Mouse (Mus musculus): ENCODE measurements around the gene Usp53.
"Not testable (repeated sequence)": the region's sequence is repeated elsewhere in the genome, so short reads cannot be mapped to it uniquely, and the experiment has no call there.

Gene Usp53

GRCm38 (mm10) chr3:122950129-122950528 lies 34.2 kb downstream of the Usp53 start:
- DNase-seq (ENCODE audit: low spot score in 2 of 2) = no peak

- DNase-seq (ENCODE audit: low spot score in 2 of 2) = no peak
These were observed 40.9 kb downstream of the Usp53 start for GRCm38 (mm10) chr3:122943387-122943890.

DNA sequence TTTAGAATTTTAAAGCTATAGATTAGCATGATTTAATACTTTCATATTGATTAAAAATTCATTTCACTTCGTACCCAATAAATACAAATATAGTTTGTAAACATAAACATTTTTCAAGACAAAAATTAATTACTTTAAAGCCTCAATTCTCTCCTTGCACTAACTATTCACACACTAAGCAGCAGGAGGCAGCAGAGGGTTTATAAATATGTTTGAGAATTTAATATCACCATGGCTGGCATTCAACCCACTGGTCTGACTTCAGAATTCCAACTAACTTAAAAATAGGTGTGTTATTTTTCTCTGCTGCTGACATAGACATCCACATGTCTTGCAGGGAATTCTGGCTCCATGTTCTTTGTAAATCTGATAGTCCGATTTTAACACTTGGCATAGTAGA lies 45.1 kb downstream of the Usp53 start:
- peak in 1 of 2 experiments; percentile 56 for DNase-seq (ENCODE audit: low spot score in 2 of 2)

- DNase-seq (ENCODE audit: low spot score in 2 of 2) = not testable (repeated sequence)
These were observed 47.1 kb downstream of the Usp53 start for GRCm38 (mm10) chr3:122937176-122937575.

DNA sequence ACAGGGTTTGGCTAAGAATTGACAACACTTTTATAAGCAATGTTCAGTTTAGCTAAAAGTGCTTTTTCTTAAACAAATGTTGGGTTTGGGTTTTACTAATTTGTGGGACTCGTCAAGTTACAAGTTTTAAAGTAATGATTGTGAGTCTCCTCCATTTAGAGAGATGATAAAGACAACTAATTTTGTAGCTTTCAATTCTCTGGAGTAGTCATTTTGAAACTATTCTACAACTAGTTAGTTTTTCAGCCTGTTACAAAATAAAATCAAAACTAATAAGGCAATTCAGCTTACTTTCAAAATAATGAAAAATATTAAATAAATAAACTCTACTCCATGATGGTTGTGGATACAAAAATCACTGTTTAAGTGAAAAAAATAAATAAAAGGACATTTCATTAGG lies 51.8 kb downstream of the Usp53 start:
- DNase-seq (ENCODE audit: low spot score in 2 of 2) = no peak

DNA sequence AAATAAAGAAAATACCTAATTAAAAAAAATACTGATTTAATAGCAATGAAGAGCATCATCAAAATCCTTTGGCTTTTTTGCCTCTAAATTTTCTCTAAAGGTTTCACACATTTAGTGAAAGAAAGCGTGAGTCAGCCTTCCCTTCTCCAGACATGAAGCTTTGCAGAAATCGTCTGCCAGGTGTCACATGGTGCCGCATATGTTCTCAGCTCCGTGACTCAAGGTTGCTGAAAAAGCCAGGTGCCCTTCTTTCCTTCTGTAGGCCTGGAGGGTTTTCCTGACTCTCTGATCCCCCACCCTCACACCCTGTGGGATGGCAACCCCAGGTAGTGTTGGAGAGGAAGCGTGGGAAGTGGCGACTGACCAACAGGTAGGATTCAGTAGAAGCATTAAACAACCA lies 54.6 kb downstream of the Usp53 start:
- peak in 1 of 2 experiments; percentile 62 for DNase-seq (ENCODE audit: low spot score in 2 of 2)

DNA sequence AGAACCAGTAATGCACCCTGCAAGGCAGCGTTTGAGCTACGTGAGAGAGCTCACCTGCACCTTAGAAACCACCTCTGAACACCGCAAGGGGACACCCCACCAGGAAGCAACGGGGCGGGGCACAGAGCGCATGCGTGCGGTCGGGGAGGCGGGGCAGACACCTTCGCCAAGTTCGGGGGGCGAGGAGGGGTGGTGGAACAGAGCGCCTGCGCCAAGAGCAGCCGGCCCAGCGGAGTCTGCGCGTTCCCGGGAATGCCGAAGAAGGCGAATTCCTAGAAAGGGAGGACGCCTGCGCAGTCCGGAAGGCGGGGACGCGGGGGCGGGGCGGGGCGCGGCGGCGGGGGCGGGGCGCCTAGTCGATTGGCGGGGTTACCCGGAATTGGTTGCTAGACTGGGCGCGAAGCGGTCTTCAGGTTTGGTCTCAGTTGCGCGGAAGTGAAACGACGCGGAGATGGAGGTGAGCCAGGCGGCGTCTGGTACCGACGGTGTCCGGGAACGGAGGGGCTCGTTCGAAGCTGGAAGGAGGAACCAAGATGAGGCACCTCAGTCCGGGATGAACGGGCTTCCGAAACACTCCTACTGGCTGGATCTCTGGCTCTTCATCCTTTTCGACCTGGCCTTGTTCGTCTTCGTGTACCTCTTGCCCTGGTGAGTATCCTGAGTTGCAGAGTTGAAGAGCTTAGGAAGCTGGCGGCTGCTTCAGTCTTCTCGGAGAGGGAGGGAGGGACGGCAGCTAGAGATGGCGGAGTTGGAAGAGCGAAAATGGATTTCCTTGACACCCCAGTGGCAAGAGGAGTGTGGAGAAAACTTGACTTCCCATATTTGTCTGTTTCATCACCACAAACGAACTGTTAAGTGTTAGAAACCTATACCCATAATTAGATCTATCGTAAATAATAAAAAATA lies 60.0 kb downstream of the Usp53 start, which contains the start of gene 1810037I17Rik:
Gene 1810037I17Rik (plus strand): TSS at position 195 of the 906 bp plus-strand sequence.
- peak; percentile 92 to 96 for DNase-seq (ENCODE audit: low spot score in 2 of 2)

DNA sequence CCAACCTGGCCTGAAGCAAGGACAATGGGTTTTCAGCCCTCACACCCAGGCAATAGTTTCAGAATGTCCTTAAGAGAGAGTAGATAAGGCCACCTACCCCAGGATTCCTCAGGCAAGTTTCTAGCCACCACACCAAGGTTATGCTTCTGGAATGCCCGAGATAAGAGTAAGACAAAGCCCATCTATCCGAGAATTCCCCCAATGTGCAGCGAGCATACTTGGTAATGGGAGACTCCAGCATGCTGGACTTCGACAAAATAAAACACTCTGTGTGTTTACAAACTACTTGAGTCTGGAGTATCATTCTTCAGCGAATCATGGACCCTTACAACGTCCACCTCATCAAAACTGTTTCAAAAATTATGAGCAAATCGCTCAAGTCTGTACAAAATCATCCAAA lies 61.2 kb downstream of the Usp53 start:
- DNase-seq (ENCODE audit: low spot score in 2 of 2) = no peak

DNA sequence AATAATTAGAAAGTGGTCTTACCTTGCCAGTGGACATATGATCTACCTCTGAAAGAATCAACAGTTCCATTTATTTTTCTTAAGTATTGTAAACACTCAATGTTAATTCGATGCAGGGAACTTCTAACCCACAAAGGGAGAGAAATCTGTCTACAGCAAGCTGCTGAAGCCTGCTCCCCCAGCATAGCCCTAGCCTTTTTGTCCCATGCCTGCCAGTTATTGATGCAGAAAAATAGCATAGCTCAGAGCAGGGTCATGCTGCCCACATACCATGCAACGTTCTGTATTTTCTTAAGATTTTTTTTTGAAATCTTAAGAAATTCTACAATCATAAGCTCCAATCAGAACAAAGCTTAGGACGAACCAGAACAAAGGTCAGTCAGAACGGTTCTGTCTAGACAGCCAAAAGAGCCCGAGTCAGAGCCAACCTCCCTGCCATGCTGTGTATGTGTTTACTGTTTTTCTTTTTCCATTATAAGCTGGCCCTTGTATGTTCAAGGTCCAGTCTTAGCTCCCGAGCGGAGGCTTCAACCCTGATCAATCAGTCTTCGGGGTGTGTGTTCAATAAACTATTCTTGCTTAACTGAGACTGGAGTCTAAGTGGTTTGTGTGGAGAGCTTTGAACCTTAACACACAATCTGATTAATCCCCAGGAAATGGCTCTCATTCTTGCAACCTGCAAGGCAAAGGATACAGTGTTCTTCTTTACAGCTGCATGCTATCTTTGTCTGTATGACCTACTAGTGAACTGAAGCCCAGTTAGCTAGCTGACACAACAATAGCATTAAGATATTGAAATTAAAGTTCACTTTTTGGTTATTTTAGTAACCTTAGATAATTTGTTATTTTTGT lies 62.4 kb downstream of the Usp53 start:
- DNase-seq (ENCODE audit: low spot score in 2 of 2) = no peak

DNA sequence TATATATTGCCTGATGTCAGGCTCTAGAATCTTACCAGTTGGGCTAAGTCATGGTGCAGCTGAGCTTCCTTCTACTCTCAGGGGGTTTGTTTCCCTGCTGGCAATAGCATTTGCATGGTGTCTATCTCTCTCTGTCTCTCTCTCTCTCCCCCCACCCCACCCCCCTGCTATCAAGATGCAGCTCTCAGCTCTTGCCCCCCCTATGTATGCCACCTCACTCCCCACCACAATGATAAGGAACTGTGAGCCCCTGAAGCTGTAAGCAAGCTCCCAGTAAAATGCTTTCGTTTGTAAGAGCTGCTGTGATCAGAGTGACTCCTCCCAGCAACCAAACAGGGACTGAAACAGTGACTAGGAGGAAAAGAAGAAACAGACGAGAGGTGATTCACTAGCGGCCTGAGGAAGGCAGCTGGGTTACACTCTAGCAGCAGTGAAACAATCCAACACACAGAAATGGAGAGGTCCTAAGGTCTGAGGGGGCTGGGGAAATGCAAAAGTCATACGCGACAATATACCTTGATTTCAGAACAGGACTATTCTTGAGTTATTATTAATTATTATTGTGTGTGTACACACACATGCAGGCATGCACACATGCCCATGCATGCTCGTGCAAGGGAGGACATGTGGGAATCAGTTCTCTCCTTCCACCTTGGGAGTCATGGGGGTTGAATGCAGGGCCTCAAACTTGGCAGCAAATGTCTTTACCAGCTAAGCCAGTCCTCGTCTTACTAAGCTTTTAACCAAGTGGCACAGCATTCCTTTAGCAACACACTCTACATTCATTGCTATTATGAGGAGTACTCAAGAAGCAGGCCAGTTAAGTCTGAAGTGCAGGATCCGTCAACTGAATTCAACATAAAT lies 63.5 kb downstream of the Usp53 start:
- no peak for DNase-seq (ENCODE audit: low spot score in 2 of 2)

GRCm38 (mm10) chr3:122919260-122919659 lies 65.0 kb downstream of the Usp53 start, which contains the start of gene Gm10959:
Gene Gm10959, minus strand, starts transcription at chr3:122919360.
- no peak for DNase-seq (ENCODE audit: low spot score in 2 of 2)

DNA sequence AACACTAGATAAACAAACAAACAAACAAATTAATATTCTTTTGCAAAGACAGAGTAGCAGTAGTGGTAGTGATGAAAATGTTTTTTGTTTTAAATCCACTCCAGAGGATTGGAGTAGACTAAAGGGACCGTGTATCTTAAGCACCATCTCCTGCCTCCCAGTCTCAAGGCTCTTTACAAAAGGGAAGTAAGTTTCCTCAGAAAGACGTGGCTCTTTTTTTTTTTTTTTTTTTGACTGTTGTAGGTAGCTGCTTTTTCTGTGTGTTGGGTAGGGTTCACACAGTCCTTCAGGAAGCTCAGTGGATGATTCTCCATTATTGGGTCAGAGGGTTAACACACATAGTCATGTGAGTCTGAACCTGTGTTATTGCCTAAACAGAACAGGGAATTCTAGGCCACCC lies 65.6 kb downstream of the Usp53 start:
- DNase-seq (ENCODE audit: low spot score in 2 of 2) = no peak

GRCm38 (mm10) chr3:122916191-122916680 lies 68.1 kb downstream of the Usp53 start:
- DNase-seq (ENCODE audit: low spot score in 2 of 2) = no peak

GRCm38 (mm10) chr3:122915493-122915892 lies 68.8 kb downstream of the Usp53 start:
- DNase-seq (ENCODE audit: low spot score in 2 of 2) = no peak

GRCm38 (mm10) chr3:122907841-122908240 lies 76.5 kb downstream of the Usp53 start:
- no peak for DNase-seq (ENCODE audit: low spot score in 2 of 2)

DNA sequence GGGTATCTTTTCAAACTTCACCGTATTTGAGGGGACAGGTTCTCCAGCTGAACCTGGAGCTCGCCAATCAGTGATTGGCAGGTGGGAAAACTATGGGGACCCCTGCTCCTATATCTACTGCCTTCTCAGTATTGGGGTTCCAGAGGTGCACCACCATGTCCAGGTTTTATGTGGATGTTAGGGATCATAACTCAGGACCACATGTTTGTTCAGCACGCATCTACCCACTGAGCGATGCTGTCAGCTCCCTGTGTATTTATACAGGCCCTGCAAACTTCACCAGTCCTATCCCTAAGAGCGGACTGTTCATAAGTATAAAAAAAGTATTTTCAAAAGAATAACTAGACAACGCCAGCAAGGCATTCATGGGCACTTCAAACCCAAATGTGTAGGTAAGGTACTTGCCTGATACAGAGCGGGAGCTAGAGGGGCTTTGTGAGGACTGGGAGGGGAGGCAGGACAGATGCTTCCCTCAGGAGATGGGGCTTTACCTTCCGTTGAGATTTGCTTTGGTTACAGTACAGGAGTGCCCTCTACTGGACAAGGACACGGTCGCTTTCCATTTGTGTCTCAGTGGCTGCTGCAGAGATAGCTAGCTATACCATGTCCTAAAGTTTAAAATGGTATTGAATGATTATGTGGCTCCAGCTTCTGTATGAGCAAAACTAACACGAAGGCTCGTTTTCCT lies 80.4 kb downstream of the Usp53 start:
- DNase-seq (ENCODE audit: low spot score in 2 of 2) = peak in 1 of 2 experiments; percentile 47

- DNase-seq (ENCODE audit: low spot score in 2 of 2) = no peak
These were observed 86.1 kb downstream of the Usp53 start for GRCm38 (mm10) chr3:122898254-122898653.

- DNase-seq (ENCODE audit: low spot score in 2 of 2) = no peak
These were observed 89.0 kb downstream of the Usp53 start for GRCm38 (mm10) chr3:122895189-122895731.

DNA sequence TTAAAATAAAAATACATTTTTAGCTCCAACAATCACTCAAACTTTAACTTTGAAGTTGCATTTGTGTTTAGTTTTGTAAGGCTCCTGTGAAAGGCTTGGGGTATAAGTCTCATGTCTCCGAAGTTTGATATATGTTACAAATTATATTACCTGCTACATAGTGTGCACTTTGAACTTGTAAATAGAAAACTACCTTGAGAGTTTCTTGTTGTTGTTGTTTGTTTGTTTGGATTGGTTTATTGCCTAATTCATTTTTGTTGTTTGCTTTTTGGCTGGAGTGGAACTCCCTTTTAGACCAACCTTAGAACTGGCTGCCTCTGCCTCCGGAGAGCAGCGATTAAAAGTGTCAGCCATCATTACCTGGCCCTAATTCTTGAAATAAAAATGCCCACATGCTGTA lies 89.5 kb downstream of the Usp53 start, which contains the start of gene Fabp2:
Gene Fabp2 (plus strand): TSS at position 301 of the 400 bp plus-strand sequence.
- DNase-seq (ENCODE audit: low spot score in 2 of 2) = no peak

GRCm38 (mm10) chr3:122888371-122888819 lies 95.9 kb downstream of the Usp53 start:
- no peak for DNase-seq (ENCODE audit: low spot score in 2 of 2)

Measured in left cerebral cortex, adult 9 months (tissue).